ENCODE assay signal across 23 mouse cellular contexts in the genomic region with DNA sequence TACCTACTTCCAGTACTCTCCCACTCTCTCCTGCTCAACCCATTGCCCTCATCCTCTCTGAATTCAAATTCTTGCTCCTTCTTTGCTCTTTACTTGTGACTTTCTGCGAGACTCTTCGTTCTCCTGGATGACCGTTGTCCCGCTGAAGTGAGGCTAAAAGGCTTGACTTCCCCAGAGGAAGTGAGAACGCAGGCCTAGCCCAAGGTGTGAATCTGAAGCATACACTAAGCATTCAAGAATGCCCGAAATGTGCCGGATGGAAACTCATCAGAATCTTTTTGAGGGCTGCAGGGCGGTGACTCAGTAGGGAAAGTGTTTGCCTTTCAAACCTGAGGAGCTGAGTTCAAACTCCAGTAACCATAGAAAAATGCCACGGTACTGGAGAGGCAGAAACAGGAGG. TPM values are rescaled to one million over a fixed set of nuclear protein-coding genes. Genes with fewer than 3 reads are reported as not detected.
DNase-seq lines count a peak whose midpoint lies in the region; ATAC-seq and TF ChIP-seq lines count a peak whose summit lies in the region.
"Had no signal": no experiment of that assay in that cellular context is flagged by ENCODE, and none has a peak within 500 bp of the region (broad histone marks: within the 10 kb centered on the region; RNA-seq: fewer than 3 reads in every experiment).

No protein-coding gene starts in this region.

- no peak for TF ChIP-seq POLR2A in heart, adult 2 months (IDR thresholded peaks at IDR 0.05; ENCODE audit: insufficient read depth, low read depth, low read length)

- no peaks in the 10 kb centered on the region for H3K79me2 ChIP-seq in heart, adult 2 months (replicated peaks; ENCODE audit: control insufficient read depth, insufficient read depth, low read length)

- no peak overlapping the region for H3K9ac ChIP-seq in heart, postnatal 0 days (replicated peaks; ENCODE audit: low read depth, low read length)
- H3K9ac ChIP-seq in heart, adult 2 months (ENCODE audit: low read depth, low read length) = no peak overlapping the region
- H3K9ac ChIP-seq in lung, embryonic 15.5 days = no peak overlapping the region
- H3K9ac ChIP-seq in forebrain, embryonic 16.5 days (replicated peaks; ENCODE audit: low read depth, low read length) = no peak overlapping the region
- H3K9ac ChIP-seq in hindbrain, postnatal 0 days (replicated peaks; ENCODE audit: low read length) = no peak overlapping the region
- H3K9ac ChIP-seq: hindbrain, embryonic 14.5 days; midbrain, embryonic 13.5 days had no signal

- no peak for TF ChIP-seq EP300 in heart, postnatal 0 days (IDR thresholded peaks at IDR 0.05; ENCODE audit: low read depth)
- no peak for TF ChIP-seq EP300 in heart, adult 2 months (IDR thresholded peaks at IDR 0.05; ENCODE audit: insufficient read depth, low read depth, low read length)

- no peaks in the 10 kb centered on the region for H3K27me3 ChIP-seq in heart, postnatal 0 days (ENCODE audit: control insufficient read depth, insufficient read depth, low read length)
- no peaks in the 10 kb centered on the region for H3K27me3 ChIP-seq in heart, adult 2 months (ENCODE audit: control insufficient read depth, insufficient read depth, low read length)
- H3K27me3 ChIP-seq in lung, embryonic 15.5 days = no peaks in the 10 kb centered on the region
- no peaks in the 10 kb centered on the region for H3K27me3 ChIP-seq in forebrain, embryonic 16.5 days (replicated peaks; ENCODE audit: control insufficient read depth, insufficient read depth, low read length)
- H3K27me3 ChIP-seq in hindbrain, postnatal 0 days (ENCODE audit: insufficient read depth, low read length) = no peaks in the 10 kb centered on the region
- H3K27me3 ChIP-seq: CH12.LX; midbrain, embryonic 13.5 days had no signal

- DNase-seq in heart, postnatal 0 days (ENCODE audit: low spot score) = no peak
- no peak for DNase-seq in heart, adult 2 months
- DNase-seq in lung, adult 18-20 months = no peak
- DNase-seq in ES-CJ7 (ENCODE audit: low read depth, low spot score) = peak; percentile 14
- no peak for DNase-seq in hindbrain, postnatal 0 days (ENCODE audit: low spot score)
- DNase-seq: cerebellum, adult 2 months; gastrocnemius, postnatal 36 days; right cerebral cortex, adult 18-20 months; spleen, adult 18-20 months; thymus, postnatal 4 days had no signal

- H3K36me3 ChIP-seq in heart, postnatal 0 days (replicated peaks; ENCODE audit: control insufficient read depth, insufficient read depth, low read length) = no peaks in the 10 kb centered on the region
- no peaks in the 10 kb centered on the region for H3K36me3 ChIP-seq in heart, adult 2 months (ENCODE audit: control insufficient read depth, insufficient read depth, low read length)
- H3K36me3 ChIP-seq in lung, embryonic 15.5 days = no peaks in the 10 kb centered on the region
- no peaks in the 10 kb centered on the region for H3K36me3 ChIP-seq in forebrain, embryonic 16.5 days (ENCODE audit: control insufficient read depth, insufficient read depth)
- no peaks in the 10 kb centered on the region for H3K36me3 ChIP-seq in hindbrain, postnatal 0 days (ENCODE audit: insufficient read depth, low read length)
- H3K36me3 ChIP-seq: forebrain, embryonic 10.5 days; midbrain, embryonic 13.5 days had no signal

- peaks cover 16% of the 10 kb centered on the region for H3K4me1 ChIP-seq in heart, postnatal 0 days (ENCODE audit: control insufficient read depth, insufficient read depth)
- H3K4me1 ChIP-seq in heart, adult 2 months (ENCODE audit: control insufficient read depth, insufficient read depth, low read length) = peaks cover 3% of the 10 kb centered on the region
- peaks cover 11% of the 10 kb centered on the region for H3K4me1 ChIP-seq in lung, embryonic 15.5 days
- peaks cover 4% of the 10 kb centered on the region; the same call in 1 of the 2 replicates for H3K4me1 ChIP-seq in forebrain, embryonic 16.5 days (replicated peaks; ENCODE audit: control insufficient read depth, insufficient read depth, low read length)
- H3K4me1 ChIP-seq in hindbrain, postnatal 0 days (ENCODE audit: insufficient read depth, low read length) = no peaks in the 10 kb centered on the region
- H3K4me1 ChIP-seq: forebrain, embryonic 10.5 days; midbrain, embryonic 13.5 days had no signal

- H3K4me2 ChIP-seq in heart, postnatal 0 days (ENCODE audit: low read depth, low read length) = no peak overlapping the region
- no peak overlapping the region for H3K4me2 ChIP-seq in lung, embryonic 15.5 days
- H3K4me2 ChIP-seq in forebrain, embryonic 16.5 days (ENCODE audit: low read length) = no peak overlapping the region
- H3K4me2 ChIP-seq in hindbrain, postnatal 0 days (ENCODE audit: low read depth, low read length) = no peak overlapping the region
- H3K4me2 ChIP-seq: hindbrain, embryonic 14.5 days; midbrain, embryonic 13.5 days had no signal

- intact Hi-C loops in heart, adult 2 months (cut with DNase I) = no loop called here

- WGBS in heart, postnatal 0 days = 72% methylated on average over 9 of the region's 9 CpGs
- 57% methylated on average over 9 of the region's 9 CpGs for WGBS in heart, adult 2 months
- WGBS in lung, embryonic 15.5 days = 68% methylated on average over 9 of the region's 9 CpGs
- WGBS in forebrain, embryonic 16.5 days = 91% methylated on average over 9 of the region's 9 CpGs
- 88% methylated on average over 9 of the region's 9 CpGs for WGBS in hindbrain, postnatal 0 days

- no peaks in the 10 kb centered on the region for H3K9me3 ChIP-seq in heart, postnatal 0 days (replicated peaks; ENCODE audit: control insufficient read depth, low read length)
- H3K9me3 ChIP-seq in lung, embryonic 15.5 days = no peaks in the 10 kb centered on the region
- H3K9me3 ChIP-seq in forebrain, embryonic 16.5 days (ENCODE audit: control insufficient read depth, low read length) = no peaks in the 10 kb centered on the region
- H3K9me3 ChIP-seq in hindbrain, postnatal 0 days (ENCODE audit: low read length) = no peaks in the 10 kb centered on the region
- H3K9me3 ChIP-seq: forebrain, embryonic 10.5 days; midbrain, embryonic 13.5 days had no signal

- TF ChIP-seq CTCF in heart, postnatal 0 days (IDR thresholded peaks at IDR 0.05; ENCODE audit: low read depth) = no peak
- TF ChIP-seq CTCF in heart, adult 2 months (IDR thresholded peaks at IDR 0.05) = no peak
- TF ChIP-seq CTCF in hindbrain, postnatal 0 days (IDR thresholded peaks at IDR 0.05; ENCODE audit: low read depth) = no peak

- H3K27ac ChIP-seq in heart, postnatal 0 days (ENCODE audit: low read depth) = 0 out of 2 replicates have a peak overlapping the region, but pooled peaks have one; percentile 5
- no peak overlapping the region for H3K27ac ChIP-seq in heart, adult 2 months
- peak overlapping the region; percentile 69 for H3K27ac ChIP-seq in lung, embryonic 15.5 days
- H3K27ac ChIP-seq in forebrain, embryonic 16.5 days (ENCODE audit: low read length) = no peak overlapping the region
- H3K27ac ChIP-seq in hindbrain, postnatal 0 days = no peak overlapping the region
- H3K27ac ChIP-seq: forebrain, embryonic 10.5 days; hindbrain, embryonic 14.5 days; midbrain, embryonic 13.5 days had no signal

- no peak for ATAC-seq in heart, postnatal 0 days (ENCODE audit: insufficient read depth, low read depth)
- no peak for ATAC-seq in lung, embryonic 15.5 days (ENCODE audit: borderline replicate concordance, extremely low read depth, low FRiP score, low TSS enrichment)
- ATAC-seq in granulocyte monocyte progenitor cell, adult 5-6 weeks (replicated peaks; ENCODE audit: poor library complexity, severe bottlenecking) = peak; percentile 53
- no peak for ATAC-seq in forebrain, embryonic 16.5 days
- no peak for ATAC-seq in hindbrain, postnatal 0 days
- ATAC-seq: midbrain, embryonic 13.5 days had no signal

- H3K4me3 ChIP-seq in heart, postnatal 0 days (ENCODE audit: low read depth, low read length) = no peak overlapping the region
- H3K4me3 ChIP-seq in heart, adult 2 months = no peak overlapping the region
- H3K4me3 ChIP-seq in lung, embryonic 15.5 days = no peak overlapping the region
- H3K4me3 ChIP-seq in forebrain, embryonic 16.5 days (replicated peaks; ENCODE audit: low read length) = no peak overlapping the region
- H3K4me3 ChIP-seq in hindbrain, postnatal 0 days (ENCODE audit: low read length) = no peak overlapping the region
- H3K4me3 ChIP-seq: forebrain, embryonic 10.5 days; midbrain, embryonic 13.5 days had no signal

RNA-seq across cellular contexts. Expression of a gene that starts 7.6 kb away (rescaled TPM):
- total RNA-seq in heart, postnatal 0 days (2014; rRNA removed; ENCODE audit: low replicate concordance) = 3.4 and 9.3 TPM in 2 replicates
- polyA plus RNA-seq in heart, postnatal 0 days (2015; fragmentation: Nextera tagmentation; extraction: Ambion mirVana) = 4.0 and 4.7 TPM in 2 replicates
- 1 to 10 TPM; 3.0 to 4.8 TPM for total RNA-seq in heart, adult 2 months (2021)
- 2.0 and 2.4 TPM in 2 replicates for polyA plus RNA-seq in heart, adult 2 months (2012; rRNA removed)
- polyA plus RNA-seq in lung, embryonic 15.5 days (2015; fragmentation: Nextera tagmentation; extraction: Ambion mirVana) = 14.6 and 15.3 TPM in 2 replicates
- total RNA-seq in granulocyte monocyte progenitor cell, adult 5-6 weeks (2014; fragmentation: Nextera tagmentation) = 0.88 and 3.3 TPM in 2 replicates
- total RNA-seq in granulocyte monocyte progenitor cell, adult 5-6 weeks (2017) = 1.1 and 1.6 TPM in 2 replicates
- 1.8 and 2.9 TPM in 2 replicates for polyA plus RNA-seq in forebrain, embryonic 16.5 days (2015; fragmentation: Nextera tagmentation; extraction: Ambion mirVana)
- 1.1 and 1.4 TPM in 2 replicates for total RNA-seq in hindbrain, postnatal 0 days (2014; rRNA removed)
- polyA plus RNA-seq in hindbrain, postnatal 0 days (2015; fragmentation: Nextera tagmentation; extraction: Ambion mirVana) = 1.6 and 2.6 TPM in 2 replicates

RNA-seq across cellular contexts. Expression of a gene that starts 7.7 kb away (rescaled TPM):
- total RNA-seq in heart, postnatal 0 days (2014; rRNA removed; ENCODE audit: low replicate concordance) = not detected in 2 replicates
- not detected in 2 replicates for polyA plus RNA-seq in heart, postnatal 0 days (2015; fragmentation: Nextera tagmentation; extraction: Ambion mirVana)
- not detected for total RNA-seq in heart, adult 2 months (2021)
- polyA plus RNA-seq in heart, adult 2 months (2012; rRNA removed) = not detected in 2 replicates
- not detected in 2 replicates for polyA plus RNA-seq in lung, embryonic 15.5 days (2015; fragmentation: Nextera tagmentation; extraction: Ambion mirVana)
- not detected in 2 replicates for total RNA-seq in granulocyte monocyte progenitor cell, adult 5-6 weeks (2014; fragmentation: Nextera tagmentation)
- total RNA-seq in granulocyte monocyte progenitor cell, adult 5-6 weeks (2017) = not detected in 2 replicates
- not detected in 2 replicates for polyA plus RNA-seq in forebrain, embryonic 16.5 days (2015; fragmentation: Nextera tagmentation; extraction: Ambion mirVana)
- total RNA-seq in hindbrain, postnatal 0 days (2014; rRNA removed) = not detected in 2 replicates
- polyA plus RNA-seq in hindbrain, postnatal 0 days (2015; fragmentation: Nextera tagmentation; extraction: Ambion mirVana) = not detected in 2 replicates
- total RNA-seq: adrenal gland, adult 8-10 months; CH12.LX; gastrocnemius, postnatal 36 days; layer of hippocampus, postnatal 10 days; left cerebral cortex, postnatal 14 days; liver, adult 2 months had no signal
- polyA plus RNA-seq: cerebellum, adult 2 months; embryonic facial prominence, embryonic 14.5 days; forebrain, embryonic 10.5 days; hindbrain, embryonic 14.5 days; liver, adult 2 months; midbrain, embryonic 13.5 days; testis, adult 2 months had no signal

RNA-seq across cellular contexts. Expression of a gene that starts 14.1 kb away (rescaled TPM):
- total RNA-seq in heart, postnatal 0 days (2014; rRNA removed; ENCODE audit: low replicate concordance) = 9.7 and 18.4 TPM in 2 replicates
- polyA plus RNA-seq in heart, postnatal 0 days (2015; fragmentation: Nextera tagmentation; extraction: Ambion mirVana) = 14.8 and 18.1 TPM in 2 replicates
- total RNA-seq in heart, adult 2 months (2021) = 1 to 10 TPM; 6.0 to 6.4 TPM
- polyA plus RNA-seq in heart, adult 2 months (2012; rRNA removed) = 14.4 and 16.9 TPM in 2 replicates
- polyA plus RNA-seq in lung, embryonic 15.5 days (2015; fragmentation: Nextera tagmentation; extraction: Ambion mirVana) = 41.2 and 45.2 TPM in 2 replicates
- total RNA-seq in granulocyte monocyte progenitor cell, adult 5-6 weeks (2014; fragmentation: Nextera tagmentation) = 74.9 and 81.9 TPM in 2 replicates
- 71.6 and 73.7 TPM in 2 replicates for total RNA-seq in granulocyte monocyte progenitor cell, adult 5-6 weeks (2017)
- 46.8 and 52.3 TPM in 2 replicates for polyA plus RNA-seq in forebrain, embryonic 16.5 days (2015; fragmentation: Nextera tagmentation; extraction: Ambion mirVana)
- 32.0 and 40.7 TPM in 2 replicates for total RNA-seq in hindbrain, postnatal 0 days (2014; rRNA removed)
- polyA plus RNA-seq in hindbrain, postnatal 0 days (2015; fragmentation: Nextera tagmentation; extraction: Ambion mirVana) = 27.9 and 35.2 TPM in 2 replicates

RNA-seq across cellular contexts. Expression of a gene that starts 31.8 kb away (rescaled TPM):
- 0.04 and 0.38 TPM in 2 replicates for total RNA-seq in heart, postnatal 0 days (2014; rRNA removed; ENCODE audit: low replicate concordance)
- 0.03 and 0.04 TPM in 2 replicates for polyA plus RNA-seq in heart, postnatal 0 days (2015; fragmentation: Nextera tagmentation; extraction: Ambion mirVana)
- total RNA-seq in heart, adult 2 months (2021) = not detected
- polyA plus RNA-seq in heart, adult 2 months (2012; rRNA removed) = 0.06 TPM in 1 of 2 replicates, not detected in the other
- polyA plus RNA-seq in lung, embryonic 15.5 days (2015; fragmentation: Nextera tagmentation; extraction: Ambion mirVana) = 0.04 and 0.09 TPM in 2 replicates
- total RNA-seq in granulocyte monocyte progenitor cell, adult 5-6 weeks (2014; fragmentation: Nextera tagmentation) = not detected in 2 replicates
- not detected in 2 replicates for total RNA-seq in granulocyte monocyte progenitor cell, adult 5-6 weeks (2017)
- 12.8 and 13.9 TPM in 2 replicates for polyA plus RNA-seq in forebrain, embryonic 16.5 days (2015; fragmentation: Nextera tagmentation; extraction: Ambion mirVana)
- total RNA-seq in hindbrain, postnatal 0 days (2014; rRNA removed) = 161 and 179 TPM in 2 replicates
- 12.2 and 12.4 TPM in 2 replicates for polyA plus RNA-seq in hindbrain, postnatal 0 days (2015; fragmentation: Nextera tagmentation; extraction: Ambion mirVana)
- total RNA-seq: gastrocnemius, postnatal 36 days; liver, adult 2 months had no signal

RNA-seq across cellular contexts. Expression of a gene that starts 51.2 kb away (rescaled TPM):
- 83.8 and 84.8 TPM in 2 replicates for total RNA-seq in heart, postnatal 0 days (2014; rRNA removed; ENCODE audit: low replicate concordance)
- polyA plus RNA-seq in heart, postnatal 0 days (2015; fragmentation: Nextera tagmentation; extraction: Ambion mirVana) = 67.0 and 70.5 TPM in 2 replicates
- 10 to 100 TPM; 77.0 to 84.9 TPM for total RNA-seq in heart, adult 2 months (2021)
- 95.6 and 114 TPM in 2 replicates for polyA plus RNA-seq in heart, adult 2 months (2012; rRNA removed)
- 126 and 133 TPM in 2 replicates for polyA plus RNA-seq in lung, embryonic 15.5 days (2015; fragmentation: Nextera tagmentation; extraction: Ambion mirVana)
- total RNA-seq in granulocyte monocyte progenitor cell, adult 5-6 weeks (2014; fragmentation: Nextera tagmentation) = 106 and 107 TPM in 2 replicates
- total RNA-seq in granulocyte monocyte progenitor cell, adult 5-6 weeks (2017) = 76.1 and 89.2 TPM in 2 replicates
- polyA plus RNA-seq in forebrain, embryonic 16.5 days (2015; fragmentation: Nextera tagmentation; extraction: Ambion mirVana) = 179 and 180 TPM in 2 replicates
- 169 and 172 TPM in 2 replicates for total RNA-seq in hindbrain, postnatal 0 days (2014; rRNA removed)
- polyA plus RNA-seq in hindbrain, postnatal 0 days (2015; fragmentation: Nextera tagmentation; extraction: Ambion mirVana) = 127 and 129 TPM in 2 replicates

Comparison
In these comparisons a context has a peak if more than half of its experiments do, and no peak if none do; other contexts are left out.
1. H3K27ac ChIP-seq: peak in heart, postnatal 0 days (single experiment) and lung, embryonic 15.5 days (single experiment); none in heart, adult 2 months (single experiment), forebrain, embryonic 16.5 days (single experiment) and hindbrain, postnatal 0 days (single experiment).